Mouse (Mus musculus) spleen, postnatal 4 days (tissue): ENCODE data around the gene 9930111J21Rik1.
"Not testable (repeated sequence)": the region's sequence is repeated elsewhere in the genome, so short reads cannot be mapped to it uniquely, and the experiment has no call there.

ENCODE experiments used
- DNase-seq, 2 experiments: peaks; one replicate each; pipeline ENCODE4 v3.0.0; 2022; ENCODE audit warnings: low spot score in 2 of 2

9930111J21Rik1 gene

DNA sequence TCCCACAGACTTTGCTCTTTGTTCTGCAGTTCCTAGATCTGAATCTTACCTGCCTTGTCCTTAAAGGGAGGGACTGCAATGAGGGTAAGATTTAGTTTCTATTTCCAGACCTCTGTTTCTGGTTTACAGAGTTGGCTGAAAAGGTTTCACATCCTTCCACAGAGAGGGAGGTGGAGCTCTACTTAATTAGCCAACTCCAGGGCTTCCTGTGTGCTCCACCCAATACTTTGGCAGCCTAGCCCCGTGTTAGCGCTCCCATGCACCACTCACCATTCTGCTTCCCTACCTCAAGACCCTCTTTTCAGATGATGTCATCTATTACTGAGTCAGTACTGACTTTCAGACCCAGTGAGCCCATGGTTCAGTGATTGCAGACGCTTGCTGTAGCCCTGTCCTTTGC lies at the start of gene 9930111J21Rik1:
TSS of gene 9930111J21Rik1 (minus strand) at position 148 of the 400 bp plus-strand sequence.
- DNase-seq: not testable (repeated sequence)

DNA sequence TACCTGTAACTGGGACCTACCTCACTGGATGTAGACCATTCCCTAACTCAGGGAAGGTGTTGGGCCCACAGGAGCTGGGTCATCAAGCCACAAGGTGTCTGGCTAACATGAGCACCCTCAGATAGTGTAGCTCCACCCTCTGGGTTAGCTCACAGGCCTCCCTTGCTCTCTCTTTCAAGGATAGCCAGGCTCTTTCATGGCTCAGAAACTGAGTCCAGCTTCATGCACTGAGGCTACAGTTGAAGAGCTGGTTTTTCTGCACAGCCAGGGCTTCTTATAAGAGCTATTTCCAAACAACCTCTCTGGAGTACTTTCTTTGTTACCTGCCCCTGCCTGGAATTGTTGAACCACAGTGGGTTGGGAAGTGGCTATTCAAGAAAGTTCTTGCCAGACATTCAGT lies 32.9 kb upstream of the 9930111J21Rik1 start:
- not testable (repeated sequence) for DNase-seq

DNA sequence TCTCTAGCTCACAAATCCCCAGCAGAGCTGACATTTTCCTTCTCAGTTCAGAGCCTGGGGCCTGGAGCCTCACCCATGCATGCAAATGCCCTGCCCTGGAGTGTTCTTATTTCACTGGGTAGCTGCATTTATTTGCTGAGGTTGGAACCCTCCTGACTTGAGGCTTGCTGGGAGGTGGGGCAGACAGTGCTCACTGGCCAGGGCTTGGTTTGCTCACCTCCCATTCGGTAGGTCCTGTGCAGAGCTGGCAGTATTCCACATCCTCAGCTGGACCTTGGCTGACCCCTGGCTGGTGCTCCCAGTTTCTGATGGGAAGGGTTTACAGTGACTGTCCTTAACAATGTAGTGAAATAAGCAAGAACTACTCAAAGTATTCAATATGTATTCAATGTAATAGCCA lies 27.6 kb upstream of the 9930111J21Rik1 start:
- not testable (repeated sequence) for DNase-seq

DNA sequence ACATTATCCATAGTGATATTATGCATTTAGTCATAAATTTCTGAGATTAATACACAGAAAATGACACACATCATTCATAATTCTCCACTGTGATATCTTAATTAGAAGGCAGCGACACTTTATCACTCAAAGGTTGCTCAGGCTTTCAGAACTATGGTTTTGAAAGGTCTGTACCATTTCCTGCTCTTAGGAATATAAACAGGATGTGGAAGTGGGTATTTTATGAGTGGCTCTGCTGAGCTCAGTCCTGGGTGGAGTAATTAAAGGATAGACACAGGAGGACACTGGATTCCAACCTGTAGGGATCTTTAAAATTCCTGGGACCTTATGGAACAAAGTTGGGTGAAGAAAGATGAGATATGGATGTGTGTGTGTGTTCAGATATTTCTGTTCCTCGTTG lies 27.1 kb upstream of the 9930111J21Rik1 start:
- not testable (repeated sequence) for DNase-seq

GRCm38 (mm10) chr11:49000411-49000810 lies 21.2 kb upstream of the 9930111J21Rik1 start:
- DNase-seq: not testable (repeated sequence)

DNA sequence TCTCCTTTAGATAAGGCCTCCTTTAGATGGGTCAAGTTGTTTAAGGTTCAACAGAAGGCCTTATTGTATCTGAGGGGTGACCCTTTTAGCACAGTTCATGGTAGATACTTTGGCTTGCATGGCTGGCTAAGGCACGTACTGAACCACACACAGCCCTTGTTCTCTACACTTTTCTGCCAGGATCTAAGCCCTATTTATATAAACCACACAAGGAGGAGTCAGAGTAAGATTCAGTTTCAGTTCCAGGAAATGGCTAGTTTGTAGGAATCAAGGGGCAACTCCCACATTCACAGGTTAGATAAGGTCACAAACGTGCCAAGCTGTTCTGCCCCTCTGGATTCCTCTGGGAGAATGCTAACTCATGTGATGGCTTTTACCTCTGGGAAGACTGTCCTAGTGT lies 14.8 kb upstream of the 9930111J21Rik1 start, which contains the start of gene Tgtp1:
TSS of gene Tgtp1 (minus strand) at position 155 of the 400 bp plus-strand sequence.
- DNase-seq: not testable (repeated sequence)

DNA sequence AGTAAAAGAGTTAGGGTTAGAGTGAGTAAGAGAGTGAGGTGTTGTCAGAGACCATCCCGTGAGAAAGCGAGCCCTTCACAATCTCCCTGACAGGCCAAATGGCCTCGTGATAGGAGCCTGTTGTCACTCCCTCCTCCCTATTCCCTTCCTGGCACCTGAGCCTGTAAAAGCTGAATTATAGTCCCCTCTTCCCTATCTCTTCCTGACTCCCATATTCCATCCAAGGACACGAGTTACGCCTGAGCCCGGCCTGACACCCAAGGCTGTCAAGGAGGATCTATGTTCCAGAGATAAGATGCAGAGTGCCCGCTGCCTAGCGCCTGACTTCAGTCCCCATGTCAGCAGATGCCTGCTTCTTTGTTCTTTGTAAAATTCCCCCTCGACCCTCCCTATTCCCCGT lies 14.1 kb upstream of the 9930111J21Rik1 start:
- not testable (repeated sequence) for DNase-seq

GRCm38 (mm10) chr11:48991740-48992520 lies 12.7 kb upstream of the 9930111J21Rik1 start, which contains the start of gene Gm12185:
Gm12185 (minus strand) TSS chr11:48992226.
- DNase-seq: not testable (repeated sequence)

DNA sequence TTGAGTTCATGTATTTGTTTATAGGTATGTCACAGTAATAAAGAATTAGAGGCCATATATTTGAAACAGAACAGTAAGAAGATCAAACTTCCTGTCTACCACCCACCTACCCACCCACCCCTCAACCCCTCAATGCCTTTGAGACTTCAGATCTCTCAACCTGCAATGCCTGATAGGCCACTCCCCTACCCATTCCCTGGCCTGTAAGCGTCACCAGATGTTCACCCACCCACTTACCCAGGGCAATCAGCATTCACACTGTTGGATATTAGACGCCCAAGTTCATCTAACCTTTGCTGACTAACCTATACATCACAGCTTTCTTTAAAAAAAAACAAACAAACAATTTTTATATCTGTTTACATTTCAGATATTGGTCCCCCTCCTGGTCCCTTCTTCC lies 10.8 kb upstream of the 9930111J21Rik1 start:
- DNase-seq: not testable (repeated sequence)

DNA sequence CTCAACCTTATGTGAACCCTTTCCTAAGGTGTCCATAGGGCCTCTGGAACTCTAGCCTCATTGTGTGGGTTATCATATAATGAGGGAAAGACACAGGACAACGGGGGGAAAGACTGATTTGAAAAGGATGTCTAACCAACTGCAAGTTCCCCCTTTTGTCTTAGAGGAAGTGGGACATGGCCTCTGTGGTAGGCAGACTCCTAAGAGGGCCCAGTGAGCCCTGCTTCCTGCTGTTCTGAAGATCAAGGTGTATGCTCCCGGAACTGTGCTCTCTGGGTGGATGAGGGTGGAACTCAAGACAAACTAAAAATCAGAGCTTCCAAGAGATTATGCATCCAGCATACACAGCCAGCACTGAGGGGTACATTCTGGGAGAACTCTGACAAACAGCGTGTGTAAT lies 9.0 kb upstream of the 9930111J21Rik1 start:
- not testable (repeated sequence) for DNase-seq

DNA sequence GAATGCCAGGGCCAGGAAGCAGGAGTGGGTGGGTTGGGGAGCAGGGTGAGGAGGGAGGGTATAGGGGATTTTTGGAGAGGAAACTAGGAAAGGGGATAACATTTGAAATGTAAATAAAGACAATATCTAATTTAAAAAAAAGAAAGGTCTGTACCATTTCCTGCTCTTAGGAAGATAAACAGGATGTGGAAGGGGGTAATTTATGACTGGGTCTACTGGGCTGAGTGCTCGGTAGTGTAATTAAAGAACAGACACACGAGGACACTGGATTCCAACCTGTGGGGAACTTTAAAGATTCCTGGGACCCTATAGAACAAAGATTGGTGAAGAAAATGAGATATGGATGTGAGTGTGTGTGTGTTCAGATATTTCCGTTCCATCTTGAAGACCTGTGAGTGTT lies 3.6 kb upstream of the 9930111J21Rik1 start:
- not testable (repeated sequence) for DNase-seq

DNA sequence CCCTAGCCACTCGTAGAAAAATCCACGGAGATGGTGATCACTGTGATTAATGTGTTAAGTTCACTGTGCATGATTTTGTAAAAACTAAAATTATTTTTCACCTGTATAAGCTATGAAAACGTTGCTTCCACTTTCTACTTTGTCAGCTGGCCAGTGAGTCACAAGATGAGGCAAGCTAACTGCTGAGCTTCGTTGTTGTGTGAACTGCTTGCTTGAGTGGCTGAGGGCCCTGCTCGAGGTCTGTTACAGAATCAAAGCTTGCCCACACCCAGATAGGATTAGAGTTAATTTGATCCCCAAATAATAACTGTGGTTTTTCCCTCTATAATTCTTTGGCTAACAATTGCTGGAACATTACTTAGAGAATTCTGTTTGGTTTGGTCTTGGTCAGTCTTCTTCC lies 854 bp upstream of the 9930111J21Rik1 start:
- not testable (repeated sequence) for DNase-seq

- not testable (repeated sequence) for DNase-seq
Observed at GRCm38 (mm10) chr11:48978240-48978939, 808 bp downstream of the 9930111J21Rik1 start, which contains the start of gene Olfr56. Olfr56 (plus strand) TSS chr11:48978889.

GRCm38 (mm10) chr11:48974686-48975085 lies 4.5 kb downstream of the 9930111J21Rik1 start:
- not testable (repeated sequence) for DNase-seq

- DNase-seq: not testable (repeated sequence)
Observed at GRCm38 (mm10) chr11:48946090-48946489, 33.1 kb downstream of the 9930111J21Rik1 start, which contains the start of gene Psme2b. Psme2b (minus strand) TSS chr11:48946190.

DNA sequence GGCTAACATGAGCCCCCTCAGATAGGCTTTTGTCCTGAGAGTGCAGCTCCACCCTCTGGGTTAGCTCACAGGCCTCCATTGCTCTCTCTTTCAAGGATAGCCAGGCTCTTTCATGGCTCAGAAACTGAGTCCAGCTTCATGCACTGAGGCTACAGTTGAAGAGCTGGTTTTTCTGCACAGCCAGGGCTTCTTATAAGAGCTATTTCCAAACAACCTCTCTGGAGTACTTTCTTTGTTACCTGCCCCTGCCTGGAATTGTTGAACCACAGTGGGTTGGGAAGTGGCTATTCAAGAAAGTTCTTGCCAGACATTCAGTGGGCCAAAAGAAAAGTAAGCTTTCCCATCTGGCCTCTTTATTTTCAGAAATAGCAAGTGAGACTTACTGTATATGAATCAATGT lies 39.9 kb downstream of the 9930111J21Rik1 start:
- not testable (repeated sequence) for DNase-seq

DNA sequence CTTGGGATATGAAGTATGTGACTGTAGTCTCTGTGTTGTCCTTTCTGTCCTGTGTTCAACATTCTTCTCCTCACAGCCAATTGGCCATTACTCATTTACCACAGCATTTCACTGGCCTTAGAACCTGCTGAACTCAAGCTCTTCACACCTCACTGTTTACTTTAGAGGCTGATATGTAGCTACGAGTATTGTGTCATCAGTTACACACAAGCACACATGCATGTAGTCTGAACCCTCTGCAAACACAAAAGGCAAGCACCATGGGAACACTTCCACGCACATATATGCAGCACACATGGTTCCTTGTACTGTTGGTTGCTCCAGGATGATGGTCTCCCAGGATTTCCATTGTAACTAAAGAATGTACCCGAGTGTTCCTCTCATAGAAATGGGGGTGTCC lies 43.9 kb downstream of the 9930111J21Rik1 start:
- DNase-seq: not testable (repeated sequence)

- DNase-seq: not testable (repeated sequence)
Observed at GRCm38 (mm10) chr11:48933923-48934322, 45.3 kb downstream of the 9930111J21Rik1 start.

DNA sequence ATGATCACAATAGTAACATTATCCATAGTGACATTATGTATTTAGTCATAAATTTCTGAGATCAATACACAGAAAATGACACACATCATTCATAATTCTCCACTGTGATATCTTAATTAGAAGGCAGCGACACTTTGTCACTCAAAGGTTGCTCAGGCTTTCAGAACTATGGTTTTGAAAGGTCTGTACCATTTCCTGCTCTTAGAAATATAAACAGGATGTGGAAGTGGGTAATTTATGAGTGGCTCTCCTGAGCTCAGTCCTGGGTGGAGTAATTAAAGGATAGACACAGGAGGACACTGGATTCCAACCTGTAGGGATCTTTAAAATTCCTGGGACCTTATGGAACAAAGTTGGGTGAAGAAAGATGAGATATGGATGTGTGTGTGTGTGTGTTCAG lies 45.8 kb downstream of the 9930111J21Rik1 start:
- not testable (repeated sequence) for DNase-seq

DNA sequence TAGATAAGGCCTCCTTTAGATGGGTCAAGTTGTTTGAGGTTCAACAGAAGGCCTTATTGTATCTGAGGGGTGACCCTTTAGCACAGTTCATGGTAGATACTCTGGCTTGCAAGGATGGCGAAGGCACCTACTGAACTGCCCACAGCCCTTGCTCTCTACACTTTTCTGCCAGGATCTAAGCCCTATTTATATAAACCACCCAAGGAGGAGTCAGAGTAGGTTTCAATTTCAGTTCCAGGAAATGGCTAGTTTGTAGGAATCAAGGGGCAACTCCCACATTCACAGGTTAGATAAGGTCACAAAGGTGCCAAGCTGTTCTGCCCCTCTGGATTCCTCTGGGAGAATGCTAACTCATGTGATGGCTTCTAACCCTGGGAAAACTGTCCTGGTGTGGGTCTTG lies 51.1 kb downstream of the 9930111J21Rik1 start:
- DNase-seq: not testable (repeated sequence)

- DNase-seq: not testable (repeated sequence)
Observed at GRCm38 (mm10) chr11:48926437-48926836, 52.8 kb downstream of the 9930111J21Rik1 start.

GRCm38 (mm10) chr11:48923818-48924217 lies 55.4 kb downstream of the 9930111J21Rik1 start:
- not testable (repeated sequence) for DNase-seq
